Mouse (Mus musculus): ENCODE measurements around the gene Fsd1. TPM values are rescaled to one million over a fixed set of nuclear protein-coding genes. Genes with fewer than 3 reads are reported as not detected.

The Fsd1 gene
- polyA plus RNA-seq, 1 experiment from 2014 or later, result 215 TPM

GRCm38 (mm10) chr17:56036176-56036900 lies 50.0 kb downstream of the Fsd1 start, which contains the start of gene Sh3gl1:
Gene Sh3gl1, minus strand, starts transcription at chr17:56036635.
- H3K36me3 ChIP-seq, result peaks cover 6% of the 10 kb centered on the region; the same call in 1 of the 2 replicates
- ATAC-seq (ENCODE audit: low FRiP score, low read depth), result peak; percentile 91
- peak within 1 kb of the TSS; percentile 98 for H3K9ac ChIP-seq
- under 1% methylated on average over 74 of the region's 74 CpGs for WGBS
- H3K4me3 ChIP-seq, result peak within 1 kb of the TSS; percentile 99
- H3K4me2 ChIP-seq, result peak within 1 kb of the TSS; percentile 62
- H3K4me1 ChIP-seq (replicated peaks), result peaks cover 48% of the 10 kb centered on the region
- no peaks in the 10 kb centered on the region for H3K9me3 ChIP-seq
- H3K27me3 ChIP-seq, result no peaks in the 10 kb centered on the region
- peak within 1 kb of the TSS; percentile 91 for H3K27ac ChIP-seq (replicated peaks)

- peak overlapping the region; percentile 3; the same call in 1 of the 2 replicates for H3K9ac ChIP-seq
Measured at GRCm38 (mm10) chr17:56036901-56037287, 50.6 kb downstream of the Fsd1 start.

GRCm38 (mm10) chr17:56038583-56039261 lies 52.4 kb downstream of the Fsd1 start:
- Histone ChIP-seq H3K9me3 (no peaks in the 10 kb centered on the region), H3K9ac (no peak overlapping the region), H3K4me2 (no peak overlapping the region), H3K4me3 (no peak overlapping the region), H3K4me1 (replicated peaks) (peaks cover 34% of the 10 kb centered on the region), H3K27ac (replicated peaks) (no peak overlapping the region), H3K36me3 (peaks cover 3% of the 10 kb centered on the region; the same call in 1 of the 2 replicates), H3K27me3 (no peaks in the 10 kb centered on the region)
- WGBS, result 88% methylated on average over 8 of the region's 8 CpGs
- ATAC-seq (ENCODE audit: low FRiP score, low read depth), result no peak

More at GRCm38 (mm10) chr17:56036901-56037287, 50.6 kb downstream of the Fsd1 start:
- Histone ChIP-seq H3K4me2 (peak overlapping the region; percentile 62), H3K36me3 (peaks cover 6% of the 10 kb centered on the region; the same call in 1 of the 2 replicates), H3K27me3 (no peaks in the 10 kb centered on the region), H3K4me1 (replicated peaks) (peaks cover 48% of the 10 kb centered on the region), H3K27ac (replicated peaks) (no peak overlapping the region; the same call in 1 of the 2 replicates), H3K9me3 (no peaks in the 10 kb centered on the region), H3K4me3 (peak overlapping the region; percentile 99)
- 36% methylated on average over 13 of the region's 13 CpGs for WGBS
- ATAC-seq (ENCODE audit: low FRiP score, low read depth), result peak; percentile 19

- H3K9me3 ChIP-seq, result no peaks in the 10 kb centered on the region
- peak overlapping the region; percentile 92 for H3K4me2 ChIP-seq
- 86% methylated on average over 4 of the region's 4 CpGs for WGBS
- peak overlapping the region; percentile 79; the same call in 1 of the 2 replicates for H3K27ac ChIP-seq (replicated peaks)
- no peak for ATAC-seq (ENCODE audit: low FRiP score, low read depth)
- H3K36me3 ChIP-seq, result no peaks in the 10 kb centered on the region
- peaks cover 29% of the 10 kb centered on the region for H3K4me1 ChIP-seq (replicated peaks)
- no peak overlapping the region for H3K9ac ChIP-seq
- no peaks in the 10 kb centered on the region for H3K27me3 ChIP-seq
- H3K4me3 ChIP-seq, result peak overlapping the region; percentile 77; the same call in 1 of the 2 replicates
Measured at GRCm38 (mm10) chr17:56039345-56039744, 53.0 kb downstream of the Fsd1 start.

GRCm38 (mm10) chr17:56040030-56040856 lies 53.9 kb downstream of the Fsd1 start, which contains the start of gene Chaf1a:
Gene Chaf1a, plus strand, starts transcription at chr17:56040439.
- no peaks in the 10 kb centered on the region for H3K9me3 ChIP-seq
- WGBS, result 0% methylated on average over 67 of the region's 68 CpGs

GRCm38 (mm10) chr17:56040857-56041163 lies 54.5 kb downstream of the Fsd1 start:
- Histone ChIP-seq H3K4me2 (peak overlapping the region; percentile 92), H3K27me3 (no peaks in the 10 kb centered on the region), H3K36me3 (no peaks in the 10 kb centered on the region), H3K9ac (peak overlapping the region; percentile 61), H3K4me3 (peak overlapping the region; percentile 77), H3K9me3 (no peaks in the 10 kb centered on the region), H3K4me1 (replicated peaks) (peaks cover 14% of the 10 kb centered on the region), H3K27ac (replicated peaks) (no peak overlapping the region)
- 2% methylated on average over 12 of the region's 12 CpGs for WGBS
- no peak for ATAC-seq (ENCODE audit: low FRiP score, low read depth)

More at GRCm38 (mm10) chr17:56040030-56040856, 53.9 kb downstream of the Fsd1 start, which contains the start of gene Chaf1a:
- Histone ChIP-seq H3K4me1 (replicated peaks) (peaks cover 20% of the 10 kb centered on the region), H3K36me3 (no peaks in the 10 kb centered on the region), H3K27ac (replicated peaks) (peak within 1 kb of the TSS; percentile 79), H3K9ac (peak within 1 kb of the TSS; percentile 61), H3K27me3 (no peaks in the 10 kb centered on the region), H3K4me3 (peak within 1 kb of the TSS; percentile 77), H3K4me2 (peak within 1 kb of the TSS; percentile 92)
- ATAC-seq (ENCODE audit: low FRiP score, low read depth), result peak; percentile 88

Other genes starting within 250 kb of the Fsd1 start
- gene Adgre4, start 236.5 kb upstream of the Fsd1 start, polyA plus RNA-seq (2015; fragmentation: Nextera tagmentation; extraction: Ambion mirVana), result 0.18 and 0.21 TPM in 2 replicates
- 11.2 and 11.7 TPM in 2 replicates for gene Zfp119a, start 107.6 kb upstream of the Fsd1 start, polyA plus RNA-seq (2015; fragmentation: Nextera tagmentation; extraction: Ambion mirVana)
- gene Zfp959, start 94.4 kb upstream of the Fsd1 start, polyA plus RNA-seq (2015; fragmentation: Nextera tagmentation; extraction: Ambion mirVana), result 14.4 and 15.4 TPM in 2 replicates
- 7.5 and 8.3 TPM in 2 replicates for gene Zfp119b, start 37.0 kb upstream of the Fsd1 start, polyA plus RNA-seq (2015; fragmentation: Nextera tagmentation; extraction: Ambion mirVana)
- gene Ebi3, start 33.9 kb upstream of the Fsd1 start, polyA plus RNA-seq (2015; fragmentation: Nextera tagmentation; extraction: Ambion mirVana), result 5.9 and 6.4 TPM in 2 replicates
- gene Yju2, start 27.4 kb upstream of the Fsd1 start, polyA plus RNA-seq (2015; fragmentation: Nextera tagmentation; extraction: Ambion mirVana), result 22.7 and 22.9 TPM in 2 replicates
- gene Shd, start 16.0 kb upstream of the Fsd1 start, polyA plus RNA-seq (2015; fragmentation: Nextera tagmentation; extraction: Ambion mirVana), result 174 and 179 TPM in 2 replicates
- gene Stap2, start 19.1 kb downstream of the Fsd1 start, polyA plus RNA-seq (2015; fragmentation: Nextera tagmentation; extraction: Ambion mirVana), result 6.2 and 6.5 TPM in 2 replicates
- 145 and 149 TPM in 2 replicates for gene Mpnd, start 19.2 kb downstream of the Fsd1 start, polyA plus RNA-seq (2015; fragmentation: Nextera tagmentation; extraction: Ambion mirVana)
- 108 and 111 TPM in 2 replicates for gene Sh3gl1, start 50.1 kb downstream of the Fsd1 start, polyA plus RNA-seq (2015; fragmentation: Nextera tagmentation; extraction: Ambion mirVana)
- gene Chaf1a, start 53.9 kb downstream of the Fsd1 start, polyA plus RNA-seq (2015; fragmentation: Nextera tagmentation; extraction: Ambion mirVana), result 7.6 and 7.8 TPM in 2 replicates
- 76.1 and 77.1 TPM in 2 replicates for gene Ubxn6, start 88.5 kb downstream of the Fsd1 start, polyA plus RNA-seq (2015; fragmentation: Nextera tagmentation; extraction: Ambion mirVana)
- 141 and 145 TPM in 2 replicates for gene Hdgfl2, start 93.1 kb downstream of the Fsd1 start, polyA plus RNA-seq (2015; fragmentation: Nextera tagmentation; extraction: Ambion mirVana)
- gene Plin4, start 123.3 kb downstream of the Fsd1 start, polyA plus RNA-seq (2015; fragmentation: Nextera tagmentation; extraction: Ambion mirVana), result 0.08 and 0.21 TPM in 2 replicates
- 1.7 and 2.5 TPM in 2 replicates for gene Plin5, start 131.1 kb downstream of the Fsd1 start, polyA plus RNA-seq (2015; fragmentation: Nextera tagmentation; extraction: Ambion mirVana)
- 0.33 and 0.62 TPM in 2 replicates for gene Lrg1, start 135.5 kb downstream of the Fsd1 start, polyA plus RNA-seq (2015; fragmentation: Nextera tagmentation; extraction: Ambion mirVana)
- gene Sema6b, start 153.8 kb downstream of the Fsd1 start, polyA plus RNA-seq (2015; fragmentation: Nextera tagmentation; extraction: Ambion mirVana), result 17.4 and 19.2 TPM in 2 replicates
- gene Tnfaip8l1, start 176.0 kb downstream of the Fsd1 start, polyA plus RNA-seq (2015; fragmentation: Nextera tagmentation; extraction: Ambion mirVana), result 9.5 and 10.7 TPM in 2 replicates
- gene Mydgf, start 197.4 kb downstream of the Fsd1 start, polyA plus RNA-seq (2015; fragmentation: Nextera tagmentation; extraction: Ambion mirVana), result 76.2 and 78.6 TPM in 2 replicates
- gene Dpp9, start 232.4 kb downstream of the Fsd1 start, polyA plus RNA-seq (2015; fragmentation: Nextera tagmentation; extraction: Ambion mirVana), result 25.6 and 28.8 TPM in 2 replicates

Measured in hindbrain, embryonic 15.5 days (tissue).